Mouse (Mus musculus) adrenal gland, postnatal 36 days (tissue): Measurements from ENCODE around the gene Tmod1. TPM values are rescaled to one million over a fixed set of nuclear protein-coding genes. Genes with fewer than 3 reads are reported as not detected.

Experiments
- DNase-seq, 2 experiments: peaks; one replicate each; pipeline ENCODE4 v3.0.0; 2021; ENCODE audit warnings: mixed read lengths in 1 of 2
- total RNA-seq, 2 experiments: library from RNA; stranded (reverse); gene quantifications; 2 replicates each; pipeline ENCODE4 v1.2.3; 2021

Gene Tmod1
- total RNA-seq, 2 experiments from 2014 or later, result 2.0 to 6.6 TPM

- no peak for DNase-seq
These were observed 50.9 kb downstream of the Tmod1 start for GRCm38 (mm10) chr4:46089524-46090125.

DNA sequence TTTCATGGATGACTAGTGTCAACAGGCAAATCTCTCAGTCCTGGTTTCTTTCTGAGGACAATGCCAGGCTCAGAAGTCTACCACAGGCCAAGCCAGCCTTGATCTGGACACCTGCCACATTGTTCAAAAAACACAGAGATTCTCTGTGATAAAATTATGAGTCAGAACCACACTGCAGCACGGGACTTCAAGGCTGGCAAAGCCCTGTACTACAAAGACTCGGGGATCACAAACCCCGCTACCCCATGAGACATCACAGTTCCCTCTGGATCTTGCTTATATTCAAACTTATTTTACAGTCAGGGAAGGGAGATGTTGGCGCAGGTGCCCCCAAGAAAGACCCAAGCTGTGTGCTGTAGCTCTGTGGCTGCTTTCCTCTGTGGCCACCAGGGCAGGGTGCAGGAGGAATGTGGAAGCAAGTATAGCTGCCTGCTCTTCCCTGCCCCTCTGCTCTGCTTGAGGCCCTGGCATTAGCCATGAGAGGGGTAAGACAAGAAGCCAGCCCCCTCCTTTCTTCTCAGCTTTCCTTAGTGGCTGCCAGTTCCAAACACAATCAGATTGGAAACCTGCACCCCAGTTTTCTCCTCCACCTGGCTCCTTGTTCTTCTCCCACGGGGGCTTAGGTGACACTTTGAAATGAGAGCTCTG is 53.8 kb downstream of the Tmod1 start:
- peak; percentile 73 to 78 for DNase-seq

- DNase-seq, result no peak
These were observed 56.4 kb downstream of the Tmod1 start for GRCm38 (mm10) chr4:46094916-46095825.

GRCm38 (mm10) chr4:46095826-46096159 is 57.1 kb downstream of the Tmod1 start:
- DNase-seq, result no peak

DNA sequence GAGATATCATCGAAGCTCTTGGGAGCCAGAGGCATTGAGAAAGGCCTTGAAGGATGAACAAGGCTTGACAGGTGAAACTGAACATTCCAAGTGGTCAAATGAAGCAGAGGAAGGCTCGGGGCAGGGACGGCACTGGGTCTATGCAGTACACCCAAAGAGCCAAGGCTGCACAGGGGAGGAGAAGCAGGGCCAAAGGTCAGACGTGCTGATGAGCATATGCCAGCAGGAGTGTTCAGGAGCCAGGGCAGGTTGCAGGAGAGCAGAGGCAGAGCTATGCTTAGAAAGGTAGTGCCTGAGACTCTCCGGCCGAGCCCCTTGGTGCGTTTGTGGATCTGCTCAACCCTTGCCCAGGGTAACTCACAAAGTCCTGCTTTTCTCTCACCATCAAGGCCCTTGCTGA is 57.8 kb downstream of the Tmod1 start:
- DNase-seq, result no peak

- no peak for DNase-seq
These were observed 58.9 kb downstream of the Tmod1 start for GRCm38 (mm10) chr4:46097591-46097990.

DNA sequence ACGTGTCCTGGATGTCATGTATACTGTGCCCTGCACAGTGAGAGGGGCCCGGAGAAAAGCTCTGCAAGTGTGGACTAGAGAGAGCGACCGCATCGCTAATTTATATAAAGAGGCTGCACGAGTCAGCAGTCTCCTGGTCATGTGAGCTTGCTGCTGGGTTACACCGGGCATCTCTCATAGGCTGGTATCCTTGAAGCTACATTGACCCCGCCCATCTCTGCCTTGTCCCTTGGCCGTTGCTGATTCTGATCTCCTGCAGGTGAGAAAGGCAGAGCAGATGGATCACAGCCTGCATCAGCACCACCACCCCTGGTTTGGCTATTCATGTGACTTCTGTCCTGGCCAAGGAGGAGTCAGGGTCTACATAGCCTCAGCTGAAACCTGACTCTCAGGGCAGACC is 60.4 kb downstream of the Tmod1 start:
- no peak for DNase-seq

DNA sequence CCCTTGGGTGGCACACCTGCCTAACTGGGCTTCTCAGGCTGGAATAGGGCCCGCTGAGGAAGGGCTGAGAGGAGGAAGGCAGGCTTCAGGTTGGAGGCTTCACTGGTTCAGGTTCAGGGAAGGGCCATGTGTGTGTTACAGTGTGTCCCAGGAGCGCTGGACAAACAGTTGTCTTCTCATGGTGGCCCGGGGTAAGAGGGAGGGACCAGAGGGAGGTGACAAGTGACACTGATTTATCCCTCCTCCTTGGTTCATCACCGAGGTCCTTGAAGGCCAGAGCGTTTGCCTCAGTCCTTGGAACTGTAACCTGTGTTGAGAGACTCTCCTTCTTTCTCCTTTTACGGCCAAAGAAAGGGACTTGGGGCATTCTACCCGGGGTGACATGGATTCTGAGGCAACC is 61.8 kb downstream of the Tmod1 start:
- DNase-seq, result no peak

DNA sequence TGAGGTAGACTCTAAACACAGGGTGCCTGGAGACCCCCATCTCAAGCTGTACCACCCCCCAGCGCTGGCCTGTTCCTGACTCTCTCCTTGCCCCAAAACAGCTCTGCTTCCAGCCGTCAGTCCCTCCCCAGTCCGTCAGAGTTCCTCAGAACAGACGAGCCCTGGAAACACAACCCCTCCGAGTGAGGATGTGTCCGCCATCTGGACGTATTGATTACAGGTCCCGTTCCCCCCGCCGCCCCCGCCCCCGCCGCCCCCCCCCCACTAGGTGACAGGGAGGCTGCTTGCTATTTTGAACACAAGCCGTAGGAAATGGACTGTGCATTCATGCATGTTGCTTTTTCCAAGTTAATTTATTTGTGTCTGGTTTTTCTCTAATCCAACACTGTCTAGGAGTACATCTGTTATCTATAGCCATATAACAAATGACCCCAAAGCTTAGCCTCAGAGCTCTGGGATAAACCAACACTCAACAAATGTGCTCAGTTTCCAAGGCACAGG is 62.5 kb downstream of the Tmod1 start:
- DNase-seq, result no peak

DNA sequence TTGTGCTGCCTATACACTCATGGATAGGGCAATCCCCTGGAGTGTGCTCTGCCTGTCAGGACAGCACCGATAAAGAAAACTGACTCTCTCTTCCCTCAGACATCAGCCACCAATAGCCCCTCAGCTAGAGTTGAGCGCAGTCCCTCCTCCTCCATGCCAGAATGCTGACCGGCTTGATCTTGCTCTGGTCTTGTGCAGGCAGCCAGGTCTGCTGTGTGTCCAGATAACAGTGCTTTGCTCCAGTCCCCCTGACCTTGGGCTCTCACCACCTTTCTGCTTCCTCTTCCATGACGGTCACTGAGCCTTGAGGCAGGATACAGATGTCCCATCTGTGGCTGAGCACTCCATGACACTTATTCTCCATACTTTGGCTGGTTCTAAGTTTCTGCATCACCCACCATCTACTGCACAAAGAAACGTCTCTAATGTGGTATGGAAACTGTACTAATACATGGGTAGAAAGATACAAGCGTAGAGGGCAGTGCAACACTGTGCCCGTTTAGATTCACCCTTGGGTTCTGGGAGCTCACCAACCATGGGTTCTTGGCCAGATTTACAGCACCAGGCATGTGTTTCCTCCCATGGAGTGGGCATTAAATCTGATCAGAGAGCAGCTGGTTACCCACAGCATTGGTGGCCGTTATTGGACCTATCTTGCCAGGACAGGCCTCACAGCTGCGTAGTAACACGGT is 63.5 kb downstream of the Tmod1 start:
- no peak for DNase-seq

GRCm38 (mm10) chr4:46110084-46110483 is 71.3 kb downstream of the Tmod1 start:
- no peak for DNase-seq

- DNase-seq, result no peak
These were observed 72.6 kb downstream of the Tmod1 start for GRCm38 (mm10) chr4:46111361-46111760.

GRCm38 (mm10) chr4:46115308-46115707 is 76.6 kb downstream of the Tmod1 start:
- no peak for DNase-seq

- DNase-seq, result no peak
These were observed 77.9 kb downstream of the Tmod1 start for GRCm38 (mm10) chr4:46116544-46117175.

DNA sequence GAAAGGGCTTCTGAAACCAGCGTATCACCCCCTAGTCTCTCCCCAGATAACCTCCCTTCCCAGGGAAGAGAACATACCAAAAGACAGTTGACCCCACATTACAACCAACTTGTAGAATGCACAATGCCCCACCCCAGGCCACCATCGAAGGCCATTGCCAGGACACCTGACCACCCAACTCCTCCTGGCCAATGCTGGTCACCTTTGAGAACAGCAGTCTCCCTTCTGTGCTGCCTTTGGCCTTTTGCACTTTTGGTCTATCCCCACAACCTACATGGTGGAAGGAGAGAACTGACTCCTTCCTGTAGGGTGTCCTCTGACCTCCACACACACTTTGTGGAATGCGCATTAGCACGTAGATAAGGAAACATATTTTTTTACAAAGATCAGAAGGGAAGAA is 78.8 kb downstream of the Tmod1 start:
- DNase-seq, result no peak

- peak in 1 of 2 experiments; percentile 39 for DNase-seq
These were observed 80.9 kb downstream of the Tmod1 start for GRCm38 (mm10) chr4:46119514-46120094.

GRCm38 (mm10) chr4:46120767-46121166 is 82.0 kb downstream of the Tmod1 start:
- no peak for DNase-seq

- no peak for DNase-seq
These were observed 84.6 kb downstream of the Tmod1 start for GRCm38 (mm10) chr4:46123358-46123757.

GRCm38 (mm10) chr4:46126541-46126940 is 87.8 kb downstream of the Tmod1 start:
- peak; percentile 78 to 79 for DNase-seq

DNA sequence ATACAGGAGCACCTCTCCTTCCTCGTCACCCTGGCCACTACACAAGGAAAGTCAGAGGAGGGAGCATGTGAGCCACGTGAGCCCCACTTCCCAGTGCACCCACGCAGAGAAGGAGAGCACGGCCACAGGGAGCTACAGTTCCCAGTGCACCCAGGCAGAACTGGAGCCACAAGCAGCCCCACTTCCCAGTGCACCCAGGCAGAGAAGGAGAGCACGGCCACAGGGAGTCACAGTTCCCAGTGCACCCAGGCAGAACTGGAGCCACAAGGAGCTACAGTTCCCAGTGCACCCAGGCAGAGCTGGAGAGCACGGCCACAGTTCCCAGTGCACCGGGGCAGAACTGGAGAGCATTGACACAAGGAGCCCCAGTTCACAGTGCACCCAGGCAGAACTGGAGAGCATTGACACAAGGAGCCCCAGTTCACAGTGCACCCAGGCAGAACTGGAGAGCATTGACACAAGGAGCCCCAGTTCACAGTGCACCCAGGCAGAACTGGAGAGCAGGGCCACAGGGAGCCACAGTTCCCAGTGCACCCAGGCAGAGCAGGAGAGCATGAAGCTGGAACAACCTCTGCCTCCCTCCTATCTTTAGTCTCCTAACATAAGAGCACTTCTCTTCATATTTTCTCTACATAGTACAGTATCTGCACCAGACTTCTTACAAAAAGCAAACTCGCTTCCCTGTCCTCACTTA is 90.7 kb downstream of the Tmod1 start:
- no peak for DNase-seq

DNA sequence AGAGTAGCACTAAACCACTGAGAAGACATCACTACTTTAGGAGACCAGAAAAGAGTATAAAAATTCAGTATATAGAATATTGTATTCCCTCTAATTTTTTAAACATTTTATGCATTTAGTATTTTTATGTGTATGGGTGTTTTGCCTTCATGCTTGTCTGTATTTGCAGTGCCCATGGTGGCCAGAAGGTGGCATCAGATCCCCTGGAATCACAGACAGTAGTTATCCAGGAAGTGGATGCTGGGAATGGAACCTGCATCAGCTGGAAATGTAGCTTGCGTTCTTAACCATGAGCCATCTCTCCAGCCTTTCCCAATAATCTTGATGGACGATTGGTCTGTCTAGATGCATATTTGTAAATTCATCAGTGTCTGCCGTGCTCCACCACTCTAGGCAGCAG is 91.5 kb downstream of the Tmod1 start:
- peak; percentile 54 to 62 for DNase-seq
